Mouse (Mus musculus): ENCODE measurements at regions not wholly inside any gene's neighbourhood (a gene's known extent, or its start where the extent isn't known, plus 50 kb on each side); places are given as distances from the start of the nearest gene placed in this dataset.
A peak's percentile ranks its signal among the peaks of the same experiment; 100 is the strongest.
"Not testable (repeated sequence)": the region's sequence is repeated elsewhere in the genome, so short reads cannot be mapped to it uniquely, and the experiment has no call there.

DNA sequence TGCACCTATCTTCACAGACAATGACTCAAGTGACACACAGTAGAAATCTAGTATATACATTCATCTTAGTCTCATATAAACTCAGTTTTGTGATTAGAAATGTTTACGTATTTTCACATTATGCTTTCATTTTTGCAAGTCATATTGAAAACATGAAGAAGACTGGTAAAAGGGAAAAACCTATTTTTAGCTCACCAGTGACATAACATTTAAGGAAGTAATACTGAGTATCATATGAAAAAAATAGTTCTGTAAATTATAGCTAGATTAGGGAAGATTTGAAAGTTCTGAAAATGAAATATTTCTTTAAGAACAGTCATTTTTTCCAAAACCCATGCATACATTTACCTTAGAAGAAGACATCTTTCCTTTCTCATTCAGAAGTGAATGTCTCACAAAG, 293.0 kb downstream of the Klra2 start:
- ATAC-seq (replicated peaks in 1 of 2; ENCODE audit: insufficient read depth in 1 of 2, low FRiP score in 2 of 2, low TSS enrichment in 1 of 2, low read depth in 1 of 2, poor library complexity in 2 of 2, severe bottlenecking in 2 of 2), result not testable (repeated sequence)

DNA sequence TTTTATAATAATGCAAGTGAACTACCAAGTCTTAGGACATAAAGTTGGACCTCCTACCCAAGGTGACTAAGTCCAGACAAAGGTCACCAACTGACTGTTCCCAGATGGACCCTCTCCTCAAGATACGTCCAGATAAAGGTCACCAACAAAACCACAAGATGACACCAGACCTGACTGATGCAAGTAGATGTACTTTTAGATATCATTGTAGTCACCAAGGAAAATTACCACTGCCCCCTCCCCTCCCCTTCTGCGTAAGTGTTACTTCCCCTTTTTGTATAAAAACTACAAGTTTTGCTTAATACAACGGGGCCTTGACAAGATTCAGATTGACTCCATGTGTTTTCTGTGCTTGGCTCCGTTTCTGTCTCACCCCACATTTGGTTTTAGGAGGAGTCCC, 310.4 kb downstream of the Klra2 start:
- peak; percentile 42 to 46; a peak in 2 of 4 replicates for ATAC-seq (replicated peaks in 1 of 2; ENCODE audit: insufficient read depth in 1 of 2, low FRiP score in 2 of 2, low TSS enrichment in 1 of 2, low read depth in 1 of 2, poor library complexity in 2 of 2, severe bottlenecking in 2 of 2)
